Mouse (Mus musculus): Measurements from ENCODE around the gene Disp2. TPM values are rescaled to one million over a fixed set of nuclear protein-coding genes. Genes with fewer than 3 reads are reported as not detected.

The Disp2 gene
- total RNA-seq, 2 experiments from 2014 or later = 0.03 TPM; not detected in 1

DNA sequence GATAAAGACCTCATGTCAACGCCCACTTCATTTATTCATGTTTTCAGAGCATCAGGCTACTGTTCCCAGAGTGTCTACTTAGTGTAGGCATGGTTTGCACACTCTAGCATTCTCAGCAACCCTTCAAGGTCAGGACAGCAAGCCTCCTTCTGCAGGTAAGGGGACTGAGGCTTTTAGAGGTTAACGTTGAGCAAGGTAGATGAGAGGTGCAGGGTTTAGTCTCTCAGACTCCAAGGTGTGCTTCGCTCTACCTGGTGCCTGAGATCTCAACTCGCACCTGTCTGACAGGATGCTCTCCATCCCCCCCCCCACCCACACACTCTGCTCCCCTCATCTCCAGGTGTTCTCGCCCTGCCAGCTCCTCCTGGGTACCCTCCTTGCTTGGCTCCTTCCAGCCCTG is 25.4 kb upstream of the Disp2 start:
- no peak for DNase-seq (ENCODE audit: low spot score)
- intact Hi-C loops (cut with DNase I) = no loop called here

DNA sequence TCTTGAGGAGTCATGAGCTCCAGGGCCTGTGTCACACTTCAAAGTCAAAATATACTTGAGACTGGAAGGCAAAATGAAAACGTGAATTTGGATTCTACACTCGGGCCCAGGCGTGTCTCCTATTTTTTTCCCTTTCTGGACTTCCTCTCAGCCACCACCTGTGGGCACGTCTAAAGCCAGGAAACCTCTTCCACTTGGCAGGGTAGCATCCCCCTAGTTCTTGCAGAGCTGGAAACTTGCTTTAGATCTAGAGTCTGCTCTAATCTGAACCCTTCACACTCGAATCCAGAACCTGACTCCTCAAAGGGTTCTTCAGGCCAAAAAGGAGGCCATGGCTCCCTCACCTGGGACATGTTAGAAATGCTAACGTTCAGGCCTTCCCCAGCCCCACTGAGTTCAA is 24.1 kb upstream of the Disp2 start:
- intact Hi-C loops (cut with DNase I) = no loop called here
- no peak for DNase-seq (ENCODE audit: low spot score)

DNA sequence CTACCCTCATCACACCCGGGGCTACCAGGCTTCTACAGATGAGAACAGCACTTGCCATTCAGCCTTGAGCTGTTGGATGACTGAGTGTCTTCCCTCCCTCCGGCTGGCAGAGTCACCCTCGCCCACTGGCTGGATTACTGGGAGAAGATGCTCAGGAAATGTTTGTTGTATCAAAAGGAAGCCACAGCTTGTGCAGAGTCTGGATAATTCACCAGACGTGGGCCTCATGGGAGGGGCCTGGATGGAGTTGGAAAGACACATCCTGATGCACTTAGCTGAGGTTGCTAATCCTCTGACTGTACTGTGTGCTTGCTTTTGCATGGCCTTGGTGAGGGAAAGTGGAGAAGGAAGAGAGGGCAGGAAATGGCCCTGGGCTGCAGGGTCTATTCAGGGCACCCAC is 23.4 kb upstream of the Disp2 start:
- intact Hi-C loops (cut with DNase I) = no loop called here
- DNase-seq (ENCODE audit: low spot score) = no peak

DNA sequence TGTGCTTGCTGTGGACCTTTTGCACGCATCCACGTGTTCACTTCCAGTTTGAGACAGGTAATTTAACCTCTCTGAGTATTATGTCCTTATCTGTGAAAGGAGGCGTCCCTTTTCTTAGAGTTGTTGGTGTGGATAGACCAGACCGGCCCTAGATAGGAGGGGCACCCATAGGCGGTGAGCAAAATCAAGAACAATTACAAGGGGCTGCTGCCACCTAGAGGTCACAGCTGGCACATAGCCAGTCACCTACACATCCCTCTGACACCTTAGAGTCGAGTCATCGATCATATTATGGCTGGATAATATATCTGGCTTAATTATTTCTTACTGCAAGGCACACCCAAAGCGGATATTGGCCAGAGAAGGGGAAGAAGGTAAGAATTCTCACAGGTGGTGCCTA is 19.7 kb upstream of the Disp2 start:
- intact Hi-C loops (cut with DNase I) = no loop called here
- DNase-seq (ENCODE audit: low spot score) = no peak

DNA sequence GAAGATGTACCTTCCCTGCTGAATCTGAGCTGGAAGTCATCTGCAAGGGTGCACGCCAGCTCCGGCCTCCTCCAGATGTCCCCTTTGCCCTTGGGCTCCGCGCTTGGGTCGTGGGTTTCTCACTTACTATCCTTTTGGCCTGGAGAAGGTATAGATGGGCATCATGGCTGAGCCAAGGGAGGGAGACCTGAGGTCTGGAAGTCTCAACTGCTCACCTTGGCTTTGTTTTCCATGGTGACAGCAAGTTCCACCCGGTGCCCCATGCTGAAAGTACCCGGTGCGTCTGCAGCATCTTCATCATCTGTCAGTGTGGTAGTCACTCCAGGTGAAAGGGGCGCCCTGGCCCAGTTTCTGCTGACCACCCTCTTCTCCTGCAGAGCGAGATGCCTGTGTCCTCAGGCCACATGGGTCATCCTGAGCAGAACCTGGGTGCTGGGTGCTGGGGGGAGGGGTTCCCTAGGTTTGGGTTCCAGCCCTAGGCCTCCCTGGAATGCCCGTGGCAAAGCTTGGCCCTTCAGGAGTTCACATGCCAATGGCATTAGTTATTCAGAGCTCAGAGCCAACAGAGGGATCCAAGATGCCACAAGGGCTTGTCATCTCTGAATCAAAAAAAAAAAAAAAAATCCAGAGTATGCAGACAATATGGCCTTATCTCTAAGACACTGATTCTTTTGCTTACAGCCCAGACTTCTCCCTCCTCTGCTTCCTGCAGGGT is 19.1 kb upstream of the Disp2 start:
- no peak for DNase-seq (ENCODE audit: low spot score)
- intact Hi-C loops (cut with DNase I) = loop anchor here (1.0 kb wide), 1 partner anchor 15 kb away; the partner anchor contains the start of gene Inafm2

DNA sequence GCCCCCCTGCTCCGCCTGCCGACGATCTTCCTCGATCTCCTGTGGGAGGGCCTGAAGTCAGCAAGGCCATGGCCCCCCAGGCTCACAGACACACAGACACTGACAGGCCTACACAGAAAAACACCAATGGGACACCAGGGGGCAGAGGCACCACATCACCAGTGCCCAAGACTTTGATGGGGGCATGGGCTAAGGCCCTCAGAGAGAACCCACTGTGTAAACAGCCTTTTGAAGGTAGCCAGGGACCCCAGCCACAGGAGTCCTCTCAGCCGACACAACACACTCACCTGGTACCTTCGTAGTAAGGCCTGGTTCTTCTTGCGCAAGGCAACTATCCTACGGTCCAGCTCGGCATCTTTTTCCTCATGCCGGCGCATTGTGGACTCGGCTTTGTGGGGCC is 18.2 kb upstream of the Disp2 start:
- intact Hi-C loops (cut with DNase I) = loop anchor here (1.0 kb wide), 1 partner anchor 16 kb away; the partner anchor contains the start of gene Inafm2
- DNase-seq (ENCODE audit: low spot score) = no peak

DNA sequence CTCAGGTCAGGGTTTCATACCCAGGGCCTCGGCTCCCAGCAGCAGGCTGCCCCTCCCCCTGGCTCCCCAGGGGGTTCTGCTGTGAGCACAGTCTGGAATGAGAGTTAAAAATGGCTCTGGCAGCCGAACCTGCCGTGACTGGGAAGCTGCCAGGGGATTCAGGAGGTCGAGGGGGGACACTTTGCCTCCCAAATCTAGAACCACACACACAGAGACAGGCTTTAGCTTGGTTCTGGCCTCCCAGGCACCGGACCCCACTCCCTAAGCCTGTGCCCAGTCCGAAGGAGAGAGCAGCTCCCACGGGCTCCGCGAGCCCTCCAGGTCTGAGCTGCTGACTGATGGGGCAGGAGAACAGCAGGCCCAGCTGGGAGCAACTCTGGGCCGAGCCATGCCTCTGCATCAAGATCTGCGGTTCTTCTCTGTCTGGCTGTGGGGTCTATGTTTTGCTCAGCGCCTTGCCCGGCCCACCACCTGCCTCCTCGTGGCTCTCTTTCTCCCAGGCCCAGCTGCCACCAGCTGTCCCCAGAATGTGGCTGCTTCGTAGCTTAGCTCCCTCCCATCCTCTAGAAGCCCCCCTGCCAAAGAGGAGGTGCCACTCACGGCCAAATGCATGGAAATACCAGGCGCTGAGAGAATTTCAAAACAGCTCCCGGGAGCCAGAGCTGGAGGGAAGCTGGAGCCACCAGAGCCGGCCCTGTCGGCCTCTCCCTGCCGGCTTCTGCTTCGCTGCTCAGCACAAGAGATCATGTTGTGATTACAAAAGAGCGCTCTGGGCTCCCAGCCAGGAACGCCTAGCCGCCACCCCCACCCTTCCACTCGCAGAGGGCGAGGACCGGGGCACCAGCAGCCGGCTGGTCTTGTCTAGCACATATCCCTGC is 17.4 kb upstream of the Disp2 start, which contains the start of gene Ccdc9b:
Gene Ccdc9b, minus strand, starts transcription at position 756 of the 878 bp plus-strand sequence.
- DNase-seq (ENCODE audit: low spot score) = peak; percentile 84
- intact Hi-C loops (cut with DNase I) = loop anchor here (1.0 kb wide), 1 partner anchor 17 kb away; the partner anchor contains the start of gene Inafm2

DNA sequence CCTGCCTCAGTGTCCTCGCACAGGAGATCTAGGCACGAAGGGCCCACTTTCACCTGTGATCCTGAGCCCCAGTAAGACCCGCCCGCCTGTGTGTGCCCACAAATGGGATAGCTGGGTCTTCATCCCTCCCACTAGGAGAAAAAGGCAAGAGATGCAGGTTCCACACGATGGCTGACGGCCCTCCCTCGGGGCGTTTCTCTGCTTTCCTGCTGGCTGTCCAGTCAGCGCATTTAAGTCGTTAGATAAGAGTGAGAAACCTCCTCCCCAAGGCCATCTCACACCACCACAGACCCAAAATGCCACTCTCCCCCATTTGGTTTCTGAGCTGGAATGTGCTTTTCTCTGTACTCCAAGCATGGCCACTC is 16.8 kb upstream of the Disp2 start:
- intact Hi-C loops (cut with DNase I) = no loop called here
- DNase-seq (ENCODE audit: low spot score) = no peak

DNA sequence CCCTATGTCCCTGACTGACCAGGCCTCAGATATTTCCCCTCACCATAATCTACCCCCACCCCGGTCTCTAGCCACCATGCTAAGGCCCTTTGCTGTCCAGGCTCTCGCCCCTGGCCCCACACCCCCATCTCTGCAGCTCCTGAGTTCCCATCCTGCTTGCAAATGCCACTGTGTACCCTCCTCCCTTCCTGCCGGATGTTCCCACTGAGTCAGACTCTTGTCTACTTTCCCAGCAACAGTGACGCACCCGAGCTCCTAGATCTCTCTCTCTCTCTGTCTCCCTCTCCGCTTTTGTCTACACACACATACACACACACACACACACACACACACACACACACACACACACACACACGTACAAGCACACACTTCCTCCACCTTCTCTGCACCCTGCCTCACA is 16.1 kb upstream of the Disp2 start:
- intact Hi-C loops (cut with DNase I) = no loop called here
- DNase-seq (ENCODE audit: low spot score) = peak; percentile 47

DNA sequence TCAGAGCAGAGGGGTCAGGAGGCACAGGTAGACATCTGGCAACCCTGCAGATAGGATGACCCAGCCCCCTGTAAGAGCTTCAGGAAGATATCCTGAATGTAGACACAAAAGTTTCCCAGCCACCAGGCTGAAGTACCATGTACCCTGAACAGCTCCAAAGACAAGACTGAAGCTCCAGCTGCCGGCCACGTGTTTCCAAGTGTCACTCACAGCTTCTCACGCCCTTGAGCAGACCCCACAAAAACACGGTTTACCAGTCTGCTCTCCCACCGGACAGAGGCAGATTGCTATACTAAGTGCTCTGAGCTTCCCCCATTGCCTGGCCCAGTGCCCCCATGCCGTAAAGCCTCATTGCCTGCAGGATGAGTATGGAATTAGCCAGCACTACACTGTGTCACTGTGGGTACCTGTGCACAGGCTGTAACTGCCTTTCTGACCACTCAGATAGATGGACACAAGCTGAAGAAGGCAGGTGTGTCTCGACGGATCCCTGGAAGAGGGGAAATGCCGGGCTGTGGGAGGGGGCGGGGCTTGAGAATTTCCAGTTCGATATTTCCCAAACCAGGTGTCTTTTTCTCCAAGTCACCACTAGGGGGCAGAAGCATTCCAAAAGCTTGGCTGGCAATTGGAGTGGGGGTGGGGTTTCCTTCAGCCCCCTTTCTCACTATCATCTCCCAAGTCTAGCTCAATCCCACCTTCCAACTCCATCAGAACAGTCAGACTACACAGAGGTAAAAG is 15.3 kb upstream of the Disp2 start:
- intact Hi-C loops (cut with DNase I) = loop anchor here (2.0 kb wide), 1 partner anchor 119 kb away; no protein-coding TSS in a partner anchor
- no peak for DNase-seq (ENCODE audit: low spot score)

DNA sequence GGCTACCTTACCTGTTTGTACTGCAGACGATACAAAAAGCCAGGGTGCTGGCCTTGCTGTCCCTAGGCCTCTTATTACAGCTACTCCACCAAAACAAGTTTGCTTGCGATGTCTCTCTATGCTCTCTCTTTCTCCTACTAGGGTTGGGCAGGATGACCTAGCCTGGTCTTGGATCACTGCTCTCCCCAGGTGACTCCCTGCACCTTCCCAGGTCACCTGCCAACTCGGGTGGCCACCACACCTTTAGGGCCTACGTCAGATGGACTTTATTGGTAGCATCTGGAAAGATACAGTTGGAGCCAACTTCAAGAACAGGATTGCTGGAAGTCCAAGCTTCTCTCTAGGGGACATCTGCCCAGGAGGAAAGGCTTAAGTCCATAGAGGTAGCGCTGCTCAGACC is 14.6 kb upstream of the Disp2 start:
- DNase-seq (ENCODE audit: low spot score) = no peak
- intact Hi-C loops (cut with DNase I) = loop anchor here (2.0 to 5.0 kb wide), 2 partner anchors 118 to 207 kb away; no protein-coding TSS in a partner anchor

DNA sequence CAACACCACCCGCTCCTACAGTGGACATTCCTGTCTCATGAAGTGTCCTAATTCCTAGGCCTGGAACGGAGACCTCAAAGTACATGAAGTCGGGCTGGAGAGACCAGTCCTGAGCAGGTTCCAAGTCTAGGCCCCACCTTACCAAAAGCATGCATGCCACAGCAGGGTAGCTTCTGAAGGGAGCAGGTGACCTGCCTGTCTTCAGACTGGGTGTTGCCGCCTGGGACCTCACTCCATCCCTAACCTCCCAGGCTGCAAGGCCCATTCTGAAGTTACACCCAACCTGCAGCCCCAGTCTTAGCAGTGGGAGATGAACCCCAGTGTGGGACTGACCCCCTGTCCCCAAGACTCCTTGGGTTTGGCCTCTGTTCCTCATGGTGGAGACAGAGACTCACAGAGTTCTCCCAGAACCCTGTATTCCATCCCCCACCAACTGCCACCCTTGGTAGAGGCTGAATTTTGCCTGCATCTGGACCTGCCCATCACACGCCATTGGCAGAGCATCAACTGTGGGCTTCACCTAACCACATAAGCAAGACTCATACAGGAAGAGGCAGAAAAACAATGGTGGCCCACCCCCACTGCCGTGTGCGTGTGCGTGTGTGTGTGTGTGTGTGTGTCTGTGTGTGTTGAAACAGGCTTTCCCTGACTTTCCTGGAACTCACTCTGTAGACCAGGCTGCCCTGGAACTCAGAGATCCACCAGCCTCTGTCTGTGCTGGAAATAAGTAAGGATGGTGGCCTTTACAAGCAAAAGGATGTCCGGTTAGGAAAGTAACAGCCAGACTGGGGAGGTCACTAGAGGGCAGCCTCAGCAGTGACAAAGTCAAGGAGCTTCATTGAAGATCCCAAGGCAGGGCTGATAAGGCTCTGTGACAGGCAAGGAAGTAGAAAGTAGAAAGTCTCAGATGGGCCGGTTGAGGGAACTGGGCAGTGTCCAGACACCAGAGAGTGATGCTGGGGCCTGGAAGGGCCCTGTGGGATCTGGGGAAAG is 13.2 kb upstream of the Disp2 start:
- intact Hi-C loops (cut with DNase I) = loop anchor here (5.0 kb wide), 1 partner anchor 206 kb away; no protein-coding TSS in a partner anchor
- DNase-seq (ENCODE audit: low spot score) = no peak

DNA sequence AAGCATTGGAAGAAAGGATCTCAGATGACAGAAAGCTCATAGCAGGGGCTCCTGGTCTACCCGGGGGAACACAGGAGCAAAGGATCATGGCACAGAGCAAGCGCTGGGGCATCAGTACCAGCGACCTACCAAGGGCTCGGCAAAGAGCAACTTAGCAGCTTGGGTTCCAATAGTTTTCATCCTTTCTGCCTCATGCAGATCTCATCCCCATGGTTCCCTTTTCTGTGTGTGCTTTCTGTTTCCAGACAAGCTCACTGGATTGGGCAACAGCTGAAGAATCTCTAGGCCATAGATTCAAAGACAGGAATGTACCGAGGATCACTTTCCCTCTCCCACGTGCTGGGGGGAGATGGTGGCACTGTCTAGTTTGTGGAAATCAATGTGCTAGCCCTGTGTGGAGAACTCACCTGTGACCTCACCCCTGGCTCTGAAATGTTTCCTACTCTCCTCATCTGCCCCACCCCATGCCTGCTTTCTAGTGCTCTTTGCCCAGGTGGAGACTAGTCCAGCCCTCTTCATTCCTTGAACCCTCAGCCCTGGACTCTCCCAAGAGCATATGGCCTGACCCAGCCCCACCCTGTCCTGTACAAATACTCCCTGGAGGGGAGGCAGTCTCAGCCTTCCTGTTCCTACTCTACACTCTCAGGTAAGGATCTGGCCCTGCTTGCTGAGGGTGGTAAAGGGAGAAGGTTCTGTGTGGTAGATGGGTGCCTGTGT is 7.2 kb upstream of the Disp2 start, which contains the start of gene Phgr1:
Gene Phgr1, plus strand, starts transcription at position 612 of the 717 bp plus-strand sequence.
- intact Hi-C loops (cut with DNase I) = no loop called here
- no peak for DNase-seq (ENCODE audit: low spot score)

DNA sequence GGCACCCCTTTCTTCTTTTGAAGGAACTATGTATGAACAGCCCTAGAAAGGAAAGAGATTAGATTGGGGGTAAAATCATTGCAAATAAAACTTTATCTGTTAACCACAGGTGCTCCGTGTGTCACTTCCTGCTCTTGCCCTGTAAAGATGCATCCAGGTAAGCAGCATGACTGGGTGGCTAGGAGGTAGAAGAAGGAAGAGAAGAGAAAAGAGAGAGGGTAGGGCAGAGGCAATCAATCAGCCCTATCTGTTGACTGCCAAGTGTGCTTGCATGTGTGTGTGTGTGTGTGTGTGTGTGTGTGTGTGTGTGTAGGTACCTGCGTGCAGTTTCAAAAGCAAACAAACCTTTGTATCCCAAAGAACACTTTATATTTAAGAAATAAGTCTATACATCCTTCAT is 5.0 kb upstream of the Disp2 start:
- no peak for DNase-seq (ENCODE audit: low spot score)
- intact Hi-C loops (cut with DNase I) = no loop called here

DNA sequence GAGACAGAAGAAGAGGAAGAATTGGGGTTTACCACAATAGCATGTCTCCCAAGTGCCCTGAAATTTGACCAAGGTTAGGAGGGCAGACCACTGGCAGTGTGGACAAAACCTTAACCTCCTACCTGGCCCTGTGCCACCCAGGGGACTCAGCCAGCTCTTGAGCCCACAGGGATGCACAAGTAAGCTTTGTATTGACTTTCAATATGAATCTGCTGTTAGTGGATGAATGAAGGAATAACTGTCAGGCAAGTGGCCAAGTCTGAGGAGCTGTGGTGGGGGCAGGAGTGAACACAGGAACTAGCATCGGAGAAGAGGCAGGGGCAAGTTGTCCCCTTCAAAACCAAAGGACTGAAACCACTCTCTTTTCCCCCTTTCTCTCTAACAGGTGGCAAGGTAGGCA is 4.1 kb upstream of the Disp2 start:
- intact Hi-C loops (cut with DNase I) = no loop called here
- no peak for DNase-seq (ENCODE audit: low spot score)

DNA sequence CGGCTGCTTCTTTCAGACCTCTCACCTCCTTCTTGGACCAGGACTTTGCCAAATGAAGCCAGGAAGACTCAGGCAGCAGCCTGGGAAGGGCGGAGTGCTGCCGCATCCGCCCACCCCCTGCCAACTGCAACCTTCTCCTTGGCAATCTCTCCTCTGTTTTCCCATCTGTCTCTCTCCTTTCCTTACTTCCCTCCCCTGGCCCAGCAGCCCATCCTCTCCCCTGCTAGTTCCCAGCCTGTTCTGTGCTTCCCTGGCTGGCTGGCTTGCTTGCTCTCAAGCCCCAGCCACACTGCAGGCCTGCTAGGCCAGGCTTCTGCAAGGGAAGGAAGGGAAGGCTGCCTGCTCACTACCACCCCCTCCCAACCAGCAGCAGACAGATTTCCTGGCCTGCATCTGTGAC is 3.7 kb upstream of the Disp2 start:
- intact Hi-C loops (cut with DNase I) = no loop called here
- no peak for DNase-seq (ENCODE audit: low spot score)

DNA sequence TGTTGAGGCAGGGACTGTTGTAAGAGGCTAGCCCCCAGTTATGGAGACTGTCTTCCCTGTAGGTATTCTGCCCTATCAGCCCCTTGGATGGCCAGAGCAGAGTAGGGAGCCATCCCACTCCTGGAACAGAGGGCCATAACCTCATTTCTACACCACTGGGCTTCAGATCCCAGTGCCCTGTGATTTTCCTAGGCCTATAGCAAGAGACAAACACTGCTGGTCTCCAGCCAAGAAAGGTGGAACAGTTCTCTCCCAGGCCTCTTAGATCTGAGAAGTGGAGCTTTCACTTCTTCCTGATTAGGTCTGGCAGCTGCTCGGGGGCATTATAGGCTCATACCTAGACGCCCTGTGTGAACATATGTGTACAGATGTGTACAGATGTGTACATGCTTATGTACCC is 3.2 kb upstream of the Disp2 start:
- no peak for DNase-seq (ENCODE audit: low spot score)
- intact Hi-C loops (cut with DNase I) = no loop called here

DNA sequence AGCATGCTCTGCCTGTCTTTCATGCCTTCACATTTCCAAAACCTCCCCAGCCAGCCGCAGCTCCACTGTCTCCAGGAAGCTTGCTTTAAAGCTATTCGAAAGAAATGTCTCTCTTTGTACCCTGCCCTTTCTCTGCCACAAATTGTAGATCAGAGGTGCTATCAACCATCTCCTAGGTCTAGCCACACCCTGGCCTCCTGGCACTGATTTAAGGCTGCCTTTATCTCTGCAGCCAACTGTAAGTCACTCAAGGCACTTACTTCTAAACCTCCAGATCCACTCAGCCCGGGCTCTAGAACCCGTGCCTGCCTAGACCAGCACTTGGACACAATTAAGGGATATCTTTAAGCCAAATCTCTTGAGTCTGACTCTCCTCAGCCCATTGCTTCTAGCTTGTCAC is 1.1 kb upstream of the Disp2 start:
- intact Hi-C loops (cut with DNase I) = loop anchor here (2.0 kb wide), 1 partner anchor 34 kb away; the partner anchor contains the start of gene Inafm2
- no peak for DNase-seq (ENCODE audit: low spot score)
